Mouse (Mus musculus): ENCODE measurements around the gene Rnasek. TPM values are rescaled to one million over a fixed set of nuclear protein-coding genes. Genes with fewer than 3 reads are reported as not detected.

The Rnasek gene
- polyA plus RNA-seq, 1 experiment from 2014 or later, result 379 TPM

GRCm38 (mm10) chr11:70207283-70207682, 32.4 kb downstream of the Rnasek start:
- Histone ChIP-seq H3K27me3 (ENCODE audit: control insufficient read depth, insufficient read depth, low read depth, low read length) (peaks cover 3% of the 10 kb centered on the region; the same call in 1 of the 2 replicates), H3K9ac (ENCODE audit: low read depth, low read length) (no peak overlapping the region), H3K27ac (ENCODE audit: low read length) (no peak overlapping the region), H3K4me1 (ENCODE audit: control insufficient read depth, insufficient read depth, low read length) (no peaks in the 10 kb centered on the region), H3K9me3 (replicated peaks; ENCODE audit: control insufficient read depth, low read length, poor library complexity, severe bottlenecking) (no peaks in the 10 kb centered on the region), H3K36me3 (ENCODE audit: control insufficient read depth, insufficient read depth, low read length) (no peaks in the 10 kb centered on the region), H3K4me3 (ENCODE audit: low read depth, low read length) (no peak overlapping the region), H3K4me2 (ENCODE audit: low read length) (no peak overlapping the region)
- ATAC-seq, result no peak
- 86% methylated on average over 7 of the region's 7 CpGs for WGBS

GRCm38 (mm10) chr11:70206801-70207200, 32.8 kb downstream of the Rnasek start:
- peaks cover under 1% of the 10 kb centered on the region; the same call in 1 of the 2 replicates for H3K27me3 ChIP-seq (ENCODE audit: control insufficient read depth, insufficient read depth, low read depth, low read length)
- no peaks in the 10 kb centered on the region for H3K9me3 ChIP-seq (replicated peaks; ENCODE audit: control insufficient read depth, low read length, poor library complexity, severe bottlenecking)
- H3K4me2 ChIP-seq (ENCODE audit: low read length), result no peak overlapping the region
- H3K4me3 ChIP-seq (ENCODE audit: low read depth, low read length), result no peak overlapping the region
- no peak for ATAC-seq
- no peak overlapping the region for H3K9ac ChIP-seq (ENCODE audit: low read depth, low read length)
- no peaks in the 10 kb centered on the region for H3K36me3 ChIP-seq (ENCODE audit: control insufficient read depth, insufficient read depth, low read length)
- 85% methylated on average over 2 of the region's 2 CpGs for WGBS
- H3K27ac ChIP-seq (ENCODE audit: low read length), result no peak overlapping the region
- H3K4me1 ChIP-seq (ENCODE audit: control insufficient read depth, insufficient read depth, low read length), result no peaks in the 10 kb centered on the region

GRCm38 (mm10) chr11:70201691-70202090, 38.0 kb downstream of the Rnasek start:
- Histone ChIP-seq H3K27ac (ENCODE audit: low read length) (no peak overlapping the region), H3K4me1 (ENCODE audit: control insufficient read depth, insufficient read depth, low read length) (no peaks in the 10 kb centered on the region), H3K27me3 (ENCODE audit: control insufficient read depth, insufficient read depth, low read depth, low read length) (no peaks in the 10 kb centered on the region), H3K9ac (ENCODE audit: low read depth, low read length) (no peak overlapping the region), H3K36me3 (ENCODE audit: control insufficient read depth, insufficient read depth, low read length) (no peaks in the 10 kb centered on the region), H3K9me3 (replicated peaks; ENCODE audit: control insufficient read depth, low read length, poor library complexity, severe bottlenecking) (no peaks in the 10 kb centered on the region), H3K4me2 (ENCODE audit: low read length) (no peak overlapping the region), H3K4me3 (ENCODE audit: low read depth, low read length) (no peak overlapping the region)
- WGBS, result 40% methylated on average over 5 of the region's 5 CpGs
- ATAC-seq, result no peak; the same call in 1 of the 2 replicates

GRCm38 (mm10) chr11:70200036-70200608, 39.5 kb downstream of the Rnasek start:
- H3K4me2 ChIP-seq (ENCODE audit: low read length), result no peak overlapping the region
- no peaks in the 10 kb centered on the region for H3K9me3 ChIP-seq (replicated peaks; ENCODE audit: control insufficient read depth, low read length, poor library complexity, severe bottlenecking)
- H3K36me3 ChIP-seq (ENCODE audit: control insufficient read depth, insufficient read depth, low read length), result no peaks in the 10 kb centered on the region
- 85% methylated on average over 5 of the region's 5 CpGs for WGBS
- H3K4me3 ChIP-seq (ENCODE audit: low read depth, low read length), result no peak overlapping the region
- no peaks in the 10 kb centered on the region for H3K4me1 ChIP-seq (ENCODE audit: control insufficient read depth, insufficient read depth, low read length)
- no peaks in the 10 kb centered on the region for H3K27me3 ChIP-seq (ENCODE audit: control insufficient read depth, insufficient read depth, low read depth, low read length)
- no peak overlapping the region for H3K9ac ChIP-seq (ENCODE audit: low read depth, low read length)
- H3K27ac ChIP-seq (ENCODE audit: low read length), result no peak overlapping the region
- no peak for ATAC-seq

- H3K4me3 ChIP-seq (ENCODE audit: low read depth, low read length), result no peak overlapping the region
- WGBS, result 83% methylated on average over 8 of the region's 8 CpGs
- no peak overlapping the region for H3K4me2 ChIP-seq (ENCODE audit: low read length)
- H3K27ac ChIP-seq (ENCODE audit: low read length), result no peak overlapping the region
- ATAC-seq, result no peak
- H3K9me3 ChIP-seq (replicated peaks; ENCODE audit: control insufficient read depth, low read length, poor library complexity, severe bottlenecking), result no peaks in the 10 kb centered on the region
- no peaks in the 10 kb centered on the region for H3K4me1 ChIP-seq (ENCODE audit: control insufficient read depth, insufficient read depth, low read length)
- H3K27me3 ChIP-seq (ENCODE audit: control insufficient read depth, insufficient read depth, low read depth, low read length), result no peaks in the 10 kb centered on the region
- no peak overlapping the region for H3K9ac ChIP-seq (ENCODE audit: low read depth, low read length)
- H3K36me3 ChIP-seq (ENCODE audit: control insufficient read depth, insufficient read depth, low read length), result no peaks in the 10 kb centered on the region
Observed at GRCm38 (mm10) chr11:70199107-70199506, 40.5 kb downstream of the Rnasek start.

- 93% methylated on average over 3 of the region's 3 CpGs for WGBS
- no peaks in the 10 kb centered on the region for H3K27me3 ChIP-seq (ENCODE audit: control insufficient read depth, insufficient read depth, low read depth, low read length)
- no peak overlapping the region for H3K27ac ChIP-seq (ENCODE audit: low read length)
- H3K4me1 ChIP-seq (ENCODE audit: control insufficient read depth, insufficient read depth, low read length), result no peaks in the 10 kb centered on the region
- no peaks in the 10 kb centered on the region for H3K36me3 ChIP-seq (ENCODE audit: control insufficient read depth, insufficient read depth, low read length)
- no peak for ATAC-seq
- no peak overlapping the region for H3K9ac ChIP-seq (ENCODE audit: low read depth, low read length)
- H3K4me3 ChIP-seq (ENCODE audit: low read depth, low read length), result no peak overlapping the region
- H3K9me3 ChIP-seq (replicated peaks; ENCODE audit: control insufficient read depth, low read length, poor library complexity, severe bottlenecking), result no peaks in the 10 kb centered on the region
- H3K4me2 ChIP-seq (ENCODE audit: low read length), result no peak overlapping the region
Observed at GRCm38 (mm10) chr11:70198332-70198731, 41.3 kb downstream of the Rnasek start.

- H3K36me3 ChIP-seq (ENCODE audit: control insufficient read depth, insufficient read depth, low read length), result no peaks in the 10 kb centered on the region
- H3K27me3 ChIP-seq (ENCODE audit: control insufficient read depth, insufficient read depth, low read depth, low read length), result no peaks in the 10 kb centered on the region
- H3K9me3 ChIP-seq (replicated peaks; ENCODE audit: control insufficient read depth, low read length, poor library complexity, severe bottlenecking), result no peaks in the 10 kb centered on the region
- H3K4me1 ChIP-seq (ENCODE audit: control insufficient read depth, insufficient read depth, low read length), result no peaks in the 10 kb centered on the region
- H3K27ac ChIP-seq (ENCODE audit: low read length), result no peak overlapping the region
- no peak overlapping the region for H3K9ac ChIP-seq (ENCODE audit: low read depth, low read length)
- H3K4me2 ChIP-seq (ENCODE audit: low read length), result no peak overlapping the region
- ATAC-seq, result no peak
- H3K4me3 ChIP-seq (ENCODE audit: low read depth, low read length), result no peak overlapping the region
- 60% methylated on average over 11 of the region's 11 CpGs for WGBS
Observed at GRCm38 (mm10) chr11:70193354-70194285, 46.0 kb downstream of the Rnasek start.

GRCm38 (mm10) chr11:70192157-70192556, 47.5 kb downstream of the Rnasek start:
- Histone ChIP-seq H3K36me3 (ENCODE audit: control insufficient read depth, insufficient read depth, low read length) (no peaks in the 10 kb centered on the region), H3K4me3 (ENCODE audit: low read depth, low read length) (no peak overlapping the region), H3K4me2 (ENCODE audit: low read length) (no peak overlapping the region), H3K9ac (ENCODE audit: low read depth, low read length) (no peak overlapping the region), H3K27ac (ENCODE audit: low read length) (no peak overlapping the region), H3K4me1 (ENCODE audit: control insufficient read depth, insufficient read depth, low read length) (no peaks in the 10 kb centered on the region), H3K9me3 (replicated peaks; ENCODE audit: control insufficient read depth, low read length, poor library complexity, severe bottlenecking) (no peaks in the 10 kb centered on the region), H3K27me3 (ENCODE audit: control insufficient read depth, insufficient read depth, low read depth, low read length) (no peaks in the 10 kb centered on the region)
- no peak for ATAC-seq
- WGBS, result 86% methylated on average over 4 of the region's 4 CpGs

GRCm38 (mm10) chr11:70191188-70191587, 48.5 kb downstream of the Rnasek start:
- Histone ChIP-seq H3K9me3 (replicated peaks; ENCODE audit: control insufficient read depth, low read length, poor library complexity, severe bottlenecking) (no peaks in the 10 kb centered on the region), H3K9ac (ENCODE audit: low read depth, low read length) (no peak overlapping the region), H3K4me3 (ENCODE audit: low read depth, low read length) (no peak overlapping the region), H3K36me3 (ENCODE audit: control insufficient read depth, insufficient read depth, low read length) (no peaks in the 10 kb centered on the region), H3K27ac (ENCODE audit: low read length) (no peak overlapping the region), H3K27me3 (ENCODE audit: control insufficient read depth, insufficient read depth, low read depth, low read length) (no peaks in the 10 kb centered on the region), H3K4me1 (ENCODE audit: control insufficient read depth, insufficient read depth, low read length) (no peaks in the 10 kb centered on the region), H3K4me2 (ENCODE audit: low read length) (no peak overlapping the region)
- WGBS, result 94% methylated on average over 6 of the region's 6 CpGs
- ATAC-seq, result no peak
